Mouse (Mus musculus) stomach, postnatal 0 days (tissue): ENCODE measurements at regions not wholly inside any gene's neighbourhood (a gene's known extent, or its start where the extent isn't known, plus 50 kb on each side); places are given as distances from the start of the nearest gene placed in this dataset.

Experiments used
- ATAC-seq: fragments of 200-750 bp; cut with Nextera tagmentation; 2 replicates; pipeline ENCODE4 v1.8.0; 2017; ENCODE audit not compliant: low FRiP score, low TSS enrichment
- DNase-seq: peaks from one replicate; pipeline ENCODE4 v3.0.0-alpha.2; 2016; ENCODE audit warnings: low spot score
- H3K27ac ChIP-seq: fragments of 300-500 bp; sonication (generic); replicated peaks from 2 replicates; pipeline ENCODE4 v1.5.1; 2014; ENCODE audit warnings: mild to moderate bottlenecking, control low read depth
- H3K27me3 ChIP-seq: fragments of 300-500 bp; sonication (generic); 2 replicates; pipeline ENCODE4 v1.6.1; 2014; ENCODE audit warnings: low read length; ENCODE audit not compliant: control insufficient read depth, insufficient read depth
- H3K36me3 ChIP-seq: fragments of 300-500 bp; sonication (generic); 2 replicates; pipeline ENCODE4 v1.6.1; 2014; ENCODE audit warnings: low read length, mixed read lengths; ENCODE audit not compliant: control insufficient read depth, insufficient read depth
- H3K4me1 ChIP-seq: fragments of 300-500 bp; sonication (generic); replicated peaks from 2 replicates; pipeline ENCODE4 v1.6.1; 2014; ENCODE audit warnings: antibody characterized with exemption; ENCODE audit not compliant: control insufficient read depth, insufficient read depth
- H3K4me2 ChIP-seq: fragments of 300-500 bp; sonication (generic); replicated peaks from 2 replicates; pipeline ENCODE4 v1.6.1; 2014; ENCODE audit warnings: low read depth, mild to moderate bottlenecking, control low read depth, moderate library complexity
- H3K4me3 ChIP-seq: fragments of 300-500 bp; sonication (generic); 2 replicates; pipeline ENCODE4 v1.5.1; 2014; ENCODE audit warnings: low read depth, low read length, control low read depth
- H3K9ac ChIP-seq: fragments of 300-500 bp; sonication (generic); 2 replicates; pipeline ENCODE4 v1.6.1; 2014; ENCODE audit warnings: mild to moderate bottlenecking, low read length, control low read depth, mixed read lengths
- H3K9me3 ChIP-seq: fragments of 300-500 bp; sonication (generic); 2 replicates; pipeline ENCODE4 v1.6.1; 2016; ENCODE audit warnings: low read length; ENCODE audit not compliant: control insufficient read depth
- CTCF ChIP-seq: IDR thresholded peaks from 2 replicates; pipeline ENCODE4 v1.5.1; 2016; ENCODE audit warnings: antibody characterized with exemption, low read depth, mild to moderate bottlenecking, moderate library complexity
- EP300 ChIP-seq: optimal IDR thresholded peaks from 2 replicates; pipeline ENCODE3; 2016; ENCODE audit warnings: antibody characterized with exemption
- WGBS: fragments of 180-500 bp; shearing (Covaris S2); extraction: QIAGEN DNeasy Blood & Tissue Kit; methylation state at CpG from one replicate; pipeline ENCODE4 v1.1.7; 2014; 5-methylcytosine and 5-hydroxymethylcytosine counted together

DNA sequence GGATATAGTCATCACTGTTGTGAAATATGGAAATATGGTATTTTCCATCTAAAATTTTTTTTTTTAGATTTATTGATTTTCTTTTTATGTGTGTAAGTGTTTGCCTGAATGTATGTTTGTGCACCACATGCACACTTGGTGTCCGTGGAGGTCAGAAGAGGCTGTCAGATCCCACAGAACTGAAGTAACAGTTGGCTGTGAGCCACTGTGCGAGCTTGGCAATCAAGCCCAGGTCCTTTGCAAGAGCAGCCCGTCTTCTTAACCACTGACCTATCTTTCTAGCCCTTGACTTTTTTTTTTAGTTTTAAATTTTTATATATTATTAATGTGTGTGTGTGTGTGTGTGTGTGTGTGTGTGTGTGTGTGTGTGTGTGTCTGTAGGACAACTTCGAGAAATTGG lies 52.5 kb upstream of the Zfp618 start:
- no peak for ATAC-seq
- no peaks in the 10 kb centered on the region for H3K9me3 ChIP-seq
- H3K27me3 ChIP-seq: no peaks in the 10 kb centered on the region
- no peak overlapping the region for H3K27ac ChIP-seq
- WGBS: 59% methylated on average over 4 of the region's 4 CpGs
- no peaks in the 10 kb centered on the region for H3K36me3 ChIP-seq
- H3K4me3 ChIP-seq: no peak overlapping the region
- no peaks in the 10 kb centered on the region for H3K4me1 ChIP-seq
- TF ChIP-seq EP300 (no peak), CTCF (no peak)
- no peak overlapping the region for H3K4me2 ChIP-seq
- no peak overlapping the region for H3K9ac ChIP-seq
- no peak for DNase-seq
